Mouse (Mus musculus) liver, embryonic 12.5 days (tissue): ENCODE results near the gene Spin1. TPM values are rescaled to one million over a fixed set of nuclear protein-coding genes. Genes with fewer than 3 reads are reported as not detected.

Experiments
- ATAC-seq: fragments of 200-750 bp; cut with Nextera tagmentation; 2 replicates; pipeline ENCODE4 v1.8.0; 2017; ENCODE audit warnings: moderate number of reproducible peaks, mild to moderate bottlenecking, moderate library complexity
- H3K27ac ChIP-seq: fragments of 300-500 bp; sonication (generic); 2 replicates; pipeline ENCODE4 v1.5.1; 2016; ENCODE audit warnings: mild to moderate bottlenecking
- H3K27me3 ChIP-seq: fragments of 300-500 bp; sonication (generic); replicated peaks from 2 replicates; pipeline ENCODE4 v1.6.1; 2016; ENCODE audit warnings: mild to moderate bottlenecking, moderate library complexity
- H3K36me3 ChIP-seq: fragments of 300-500 bp; sonication (generic); 2 replicates; pipeline ENCODE4 v1.6.1; 2016; ENCODE audit warnings: mild to moderate bottlenecking, moderate library complexity
- H3K4me1 ChIP-seq: fragments of 300-500 bp; sonication (generic); 2 replicates; pipeline ENCODE4 v1.6.1; 2016
- H3K4me2 ChIP-seq: fragments of 300-500 bp; sonication (generic); 2 replicates; pipeline ENCODE4 v1.6.1; 2016; ENCODE audit warnings: mild to moderate bottlenecking, moderate library complexity
- H3K4me3 ChIP-seq: fragments of 300-500 bp; sonication (generic); 2 replicates; pipeline ENCODE4 v1.5.1; 2016; ENCODE audit warnings: mild to moderate bottlenecking, moderate library complexity
- H3K9ac ChIP-seq: fragments of 300-500 bp; sonication (generic); 2 replicates; pipeline ENCODE4 v1.6.1; 2016; ENCODE audit warnings: mild to moderate bottlenecking, moderate library complexity
- H3K9me3 ChIP-seq: fragments of 300-500 bp; sonication (generic); replicated peaks from 2 replicates; pipeline ENCODE4 v1.6.1; 2016; ENCODE audit warnings: mild to moderate bottlenecking, moderate library complexity
- WGBS: fragments of 180-500 bp; shearing (Covaris S2); methylation state at CpG from one replicate; pipeline ENCODE4 v1.1.7; 2016; ENCODE audit not compliant: insufficient replicate concordance; 5-methylcytosine and 5-hydroxymethylcytosine counted together
- polyA plus RNA-seq: library from polyadenylated mRNA; unstranded; fragments of >200 nt; fragmentation: Nextera tagmentation; extraction: Ambion mirVana; gene quantifications from 2 replicates; pipeline ENCODE4 v1.2.1, GENCODE M21; 2016

Spin1 gene
- polyA plus RNA-seq, 1 experiment from 2014 or later = 18.5 TPM

GRCm38 (mm10) chr13:51184896-51185295 is 84.2 kb downstream of the Spin1 start:
- H3K9ac ChIP-seq = no peak overlapping the region
- ATAC-seq = no peak
- no peak overlapping the region for H3K27ac ChIP-seq
- H3K4me3 ChIP-seq = no peak overlapping the region
- no peaks in the 10 kb centered on the region for H3K4me1 ChIP-seq
- no peak overlapping the region for H3K4me2 ChIP-seq
- H3K9me3 ChIP-seq = no peaks in the 10 kb centered on the region
- no peaks in the 10 kb centered on the region for H3K36me3 ChIP-seq
- no peaks in the 10 kb centered on the region for H3K27me3 ChIP-seq
- 65% methylated on average over 3 of the region's 3 CpGs for WGBS

- 43% methylated on average over 3 of the region's 3 CpGs for WGBS
- H3K9ac ChIP-seq = no peak overlapping the region
- no peaks in the 10 kb centered on the region for H3K27me3 ChIP-seq
- no peak overlapping the region for H3K4me2 ChIP-seq
- ATAC-seq = no peak
- no peaks in the 10 kb centered on the region for H3K36me3 ChIP-seq
- no peaks in the 10 kb centered on the region for H3K9me3 ChIP-seq
- no peaks in the 10 kb centered on the region for H3K4me1 ChIP-seq
- no peak overlapping the region for H3K27ac ChIP-seq
- no peak overlapping the region for H3K4me3 ChIP-seq
Observed at GRCm38 (mm10) chr13:51190336-51190735, 89.7 kb downstream of the Spin1 start.

GRCm38 (mm10) chr13:51191416-51192140 is 90.9 kb downstream of the Spin1 start:
- no peak for ATAC-seq
- no peak overlapping the region for H3K9ac ChIP-seq
- H3K4me3 ChIP-seq = no peak overlapping the region
- no peak overlapping the region for H3K27ac ChIP-seq
- H3K4me1 ChIP-seq = no peaks in the 10 kb centered on the region
- H3K27me3 ChIP-seq = no peaks in the 10 kb centered on the region
- H3K9me3 ChIP-seq = no peaks in the 10 kb centered on the region
- H3K36me3 ChIP-seq = no peaks in the 10 kb centered on the region
- WGBS = 61% methylated on average over 6 of the region's 6 CpGs
- no peak overlapping the region for H3K4me2 ChIP-seq

- H3K4me1 ChIP-seq = no peaks in the 10 kb centered on the region
- no peak overlapping the region for H3K4me3 ChIP-seq
- no peak for ATAC-seq
- no peaks in the 10 kb centered on the region for H3K36me3 ChIP-seq
- H3K9ac ChIP-seq = no peak overlapping the region
- no peak overlapping the region for H3K27ac ChIP-seq
- H3K9me3 ChIP-seq = no peaks in the 10 kb centered on the region
- WGBS = 61% methylated on average over 15 of the region's 15 CpGs
- no peaks in the 10 kb centered on the region for H3K27me3 ChIP-seq
- no peak overlapping the region for H3K4me2 ChIP-seq
Observed at GRCm38 (mm10) chr13:51193893-51194292, 93.2 kb downstream of the Spin1 start.

GRCm38 (mm10) chr13:51197699-51198098 is 97.0 kb downstream of the Spin1 start:
- H3K4me3 ChIP-seq = no peak overlapping the region
- no peak overlapping the region for H3K9ac ChIP-seq
- ATAC-seq = no peak
- no peaks in the 10 kb centered on the region; the same call in 1 of the 2 replicates for H3K27me3 ChIP-seq
- no peaks in the 10 kb centered on the region; the same call in 1 of the 2 replicates for H3K9me3 ChIP-seq
- H3K4me2 ChIP-seq = no peak overlapping the region
- H3K4me1 ChIP-seq = no peaks in the 10 kb centered on the region
- WGBS = 68% methylated on average over 3 of the region's 3 CpGs
- no peaks in the 10 kb centered on the region for H3K36me3 ChIP-seq
- H3K27ac ChIP-seq = no peak overlapping the region

- H3K27ac ChIP-seq = no peak overlapping the region
Observed at GRCm38 (mm10) chr13:51198186-51198585, 97.5 kb downstream of the Spin1 start.

More at GRCm38 (mm10) chr13:51198186-51198585, 97.5 kb downstream of the Spin1 start:
- Histone ChIP-seq H3K4me3 (no peak overlapping the region), H3K36me3 (no peaks in the 10 kb centered on the region), H3K4me1 (no peaks in the 10 kb centered on the region), H3K4me2 (no peak overlapping the region), H3K9ac (no peak overlapping the region), H3K27me3 (no peaks in the 10 kb centered on the region; the same call in 1 of the 2 replicates), H3K9me3 (no peaks in the 10 kb centered on the region; the same call in 1 of the 2 replicates)
- no peak for ATAC-seq
- 65% methylated on average over 5 of the region's 5 CpGs for WGBS

Other genes with a start within 250 kb of the Spin1 start
- 0.19 and 0.28 TPM in 2 replicates for gene Nxnl2, start 70.1 kb downstream of the Spin1 start, polyA plus RNA-seq